In the genomic region with DNA sequence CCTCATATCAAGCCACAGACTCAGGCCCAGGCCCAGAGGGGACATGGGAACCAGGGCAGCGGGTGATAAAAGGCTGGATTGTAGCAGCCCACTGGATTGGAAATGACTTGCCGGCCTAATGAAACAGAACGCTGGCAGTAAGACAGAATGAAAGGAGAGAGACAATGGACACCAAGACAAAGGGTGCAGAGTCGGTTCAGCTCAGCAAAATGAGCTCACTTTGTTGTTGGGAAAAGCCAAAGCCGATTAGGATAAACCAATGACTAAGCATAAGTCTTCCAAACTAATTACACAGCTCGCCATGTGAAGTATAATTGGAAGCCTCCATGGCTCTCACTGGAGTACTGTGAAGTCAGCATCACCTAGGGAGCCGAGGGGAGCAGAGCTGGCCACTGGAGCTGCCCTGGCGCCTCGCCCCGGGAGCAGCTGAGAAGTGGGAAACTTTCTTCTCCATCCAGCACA, we compare ENCODE assay signal across 7 mouse cellular contexts.
DNase-seq lines count a peak whose midpoint lies in the region; ATAC-seq and TF ChIP-seq lines count a peak whose summit lies in the region.

No protein-coding gene starts in this region.

- no peak for TF ChIP-seq POLR2A in lung, adult 2 months (IDR thresholded peaks at IDR 0.05; ENCODE audit: borderline replicate concordance, extremely low read depth, low read depth, low read length)

- H3K27me3 ChIP-seq in lung, postnatal 0 days (replicated peaks; ENCODE audit: insufficient read depth, low read length): no peaks in the 10 kb centered on the region
- H3K27me3 ChIP-seq in forebrain, embryonic 16.5 days (replicated peaks; ENCODE audit: control insufficient read depth, insufficient read depth, low read length): no peaks in the 10 kb centered on the region
- H3K27me3 ChIP-seq in intestine, embryonic 15.5 days (replicated peaks): no peaks in the 10 kb centered on the region
- H3K27me3 ChIP-seq in neural tube, embryonic 15.5 days (replicated peaks): no peaks in the 10 kb centered on the region

- no peaks in the 10 kb centered on the region for H3K36me3 ChIP-seq in lung, postnatal 0 days (ENCODE audit: insufficient read depth, low read length)
- no peaks in the 10 kb centered on the region for H3K36me3 ChIP-seq in forebrain, embryonic 16.5 days (ENCODE audit: control insufficient read depth, insufficient read depth)
- H3K36me3 ChIP-seq in intestine, embryonic 15.5 days: no peaks in the 10 kb centered on the region
- H3K36me3 ChIP-seq in neural tube, embryonic 15.5 days: no peaks in the 10 kb centered on the region; the same call in 1 of the 2 replicates

- H3K27ac ChIP-seq in lung, postnatal 0 days (ENCODE audit: low read length): peak overlapping the region; percentile 72
- H3K27ac ChIP-seq in forebrain, embryonic 16.5 days (ENCODE audit: low read length): peak overlapping the region; percentile 83
- peak overlapping the region; percentile 13; the same call in 1 of the 2 replicates for H3K27ac ChIP-seq in intestine, embryonic 15.5 days
- H3K27ac ChIP-seq in neural tube, embryonic 15.5 days (replicated peaks): peak overlapping the region; percentile 77

- 31% methylated on average over 10 of the region's 10 CpGs for whole genome bisulfite sequencing in lung, postnatal 0 days
- WGBS in lung, adult 2 months: 41% methylated on average over 10 of the region's 10 CpGs
- 2% methylated on average over 10 of the region's 10 CpGs for WGBS in forebrain, embryonic 16.5 days
- WGBS in intestine, embryonic 15.5 days: 41% methylated on average over 10 of the region's 10 CpGs
- 8% methylated on average over 10 of the region's 10 CpGs for WGBS in neural tube, embryonic 15.5 days

- no peak for ATAC-seq in lung, postnatal 0 days
- ATAC-seq in forebrain, embryonic 16.5 days: peak; percentile 59
- ATAC-seq in intestine, embryonic 15.5 days: no peak
- peak; percentile 46 for ATAC-seq in neural tube, embryonic 15.5 days (ENCODE audit: low FRiP score)
- ATAC-seq in inflammation-experienced regulatory T-cells, adult 6 months: no peak

- no peak overlapping the region for H3K4me2 ChIP-seq in lung, postnatal 0 days (replicated peaks; ENCODE audit: low read depth, low read length)
- no peak overlapping the region for H3K4me2 ChIP-seq in forebrain, embryonic 16.5 days (ENCODE audit: low read length)
- no peak overlapping the region for H3K4me2 ChIP-seq in intestine, embryonic 15.5 days (replicated peaks)
- 0 out of 2 replicates have a peak overlapping the region, but pooled peaks have one; percentile 2 for H3K4me2 ChIP-seq in neural tube, embryonic 15.5 days

- peaks cover 32% of the 10 kb centered on the region; the same call in 1 of the 2 replicates for H3K4me1 ChIP-seq in lung, postnatal 0 days (ENCODE audit: insufficient read depth, low read depth, low read length)
- H3K4me1 ChIP-seq in lung, adult 2 months (ENCODE audit: control insufficient read depth, insufficient read depth, low read length): peaks cover 22% of the 10 kb centered on the region
- H3K4me1 ChIP-seq in forebrain, embryonic 16.5 days (replicated peaks; ENCODE audit: control insufficient read depth, insufficient read depth, low read length): peaks cover 86% of the 10 kb centered on the region
- peaks cover 50% of the 10 kb centered on the region for H3K4me1 ChIP-seq in intestine, embryonic 15.5 days (replicated peaks)
- H3K4me1 ChIP-seq in neural tube, embryonic 15.5 days: peaks cover 89% of the 10 kb centered on the region

- no peak overlapping the region for H3K4me3 ChIP-seq in lung, postnatal 0 days (ENCODE audit: low read depth, low read length)
- no peak overlapping the region for H3K4me3 ChIP-seq in lung, adult 2 months (replicated peaks; ENCODE audit: extremely low read depth, low read depth, low read length)
- no peak overlapping the region for H3K4me3 ChIP-seq in forebrain, embryonic 16.5 days (replicated peaks; ENCODE audit: low read length)
- no peak overlapping the region for H3K4me3 ChIP-seq in intestine, embryonic 15.5 days (replicated peaks)
- H3K4me3 ChIP-seq in neural tube, embryonic 15.5 days (replicated peaks): no peak overlapping the region

- no peak overlapping the region for H3K9ac ChIP-seq in lung, postnatal 0 days (replicated peaks; ENCODE audit: low read depth)
- H3K9ac ChIP-seq in forebrain, embryonic 16.5 days (replicated peaks; ENCODE audit: low read depth, low read length): no peak overlapping the region
- H3K9ac ChIP-seq in intestine, embryonic 15.5 days: no peak overlapping the region
- H3K9ac ChIP-seq in neural tube, embryonic 15.5 days (replicated peaks): no peak overlapping the region

- TF ChIP-seq CTCF in lung, postnatal 0 days (IDR thresholded peaks at IDR 0.05): no peak
- no peak for TF ChIP-seq CTCF in lung, adult 2 months (IDR thresholded peaks at IDR 0.05; ENCODE audit: insufficient read depth, low read length)

- no peak for TF ChIP-seq EP300 in lung, postnatal 0 days (IDR thresholded peaks at IDR 0.05)

- DNase-seq in lung, postnatal 0 days (ENCODE audit: low spot score): peak; percentile 37
- no peak for DNase-seq in lung, adult 2 months
- DNase-seq in urinary bladder, postnatal 14 days (ENCODE audit: low spot score): no peak

- no peaks in the 10 kb centered on the region for H3K9me3 ChIP-seq in lung, postnatal 0 days (ENCODE audit: low read length)
- H3K9me3 ChIP-seq in forebrain, embryonic 16.5 days (ENCODE audit: control insufficient read depth, low read length): no peaks in the 10 kb centered on the region
- H3K9me3 ChIP-seq in intestine, embryonic 15.5 days: no peaks in the 10 kb centered on the region
- no peaks in the 10 kb centered on the region for H3K9me3 ChIP-seq in neural tube, embryonic 15.5 days (replicated peaks)

Comparison
In these comparisons a context has a peak if more than half of its experiments do, and no peak if none do; other contexts are left out.
1. ATAC-seq: peak in forebrain, embryonic 16.5 days (single experiment) and neural tube, embryonic 15.5 days (single experiment); none in lung, postnatal 0 days (single experiment), intestine, embryonic 15.5 days (single experiment) and inflammation-experienced regulatory T-cells, adult 6 months (single experiment).
2. H3K27ac ChIP-seq: peak in every context shown above with its lines; median percentile 83 in forebrain, embryonic 16.5 days; 77 in neural tube, embryonic 15.5 days; 72 in lung, postnatal 0 days; 13 in intestine, embryonic 15.5 days.